Comparison of ENCODE assay signal across 8 mouse cellular contexts in genomic region chr16:8470132-8470531, GRCm38 (mm10). TPM values are rescaled to one million over a fixed set of nuclear protein-coding genes. Genes with fewer than 3 reads are reported as not detected.
DNase-seq lines count a peak whose midpoint lies in the region; ATAC-seq and TF ChIP-seq lines count a peak whose summit lies in the region.

No protein-coding gene starts in this region.

- TF ChIP-seq EP300 in liver, embryonic 14.5 days (IDR thresholded peaks at IDR 0.05; ENCODE audit: low read depth): no peak

- peak overlapping the region; percentile 85 for H3K4me3 ChIP-seq in erythroblast, embryonic 14.5 days (replicated peaks)
- H3K4me3 ChIP-seq in forebrain, embryonic 14.5 days (ENCODE audit: low read depth, low read length): peak overlapping the region; percentile 69
- peak overlapping the region in 1 of 2 experiments; percentile 61; a peak in 2 of 4 replicates for H3K4me3 ChIP-seq in liver, embryonic 14.5 days (ENCODE audit: insufficient read depth in 1 of 2, low read depth in 2 of 2, low read length in 2 of 2)

- H3K36me3 ChIP-seq in erythroblast, embryonic 14.5 days (ENCODE audit: control insufficient read depth): peaks cover 5% of the 10 kb centered on the region
- no peaks in the 10 kb centered on the region for H3K36me3 ChIP-seq in forebrain, embryonic 14.5 days (ENCODE audit: control insufficient read depth, insufficient read depth, low read length)
- H3K36me3 ChIP-seq in liver, embryonic 14.5 days (replicated peaks; ENCODE audit: control insufficient read depth, insufficient read depth, low read depth): no peaks in the 10 kb centered on the region

- no peak overlapping the region for H3K27ac ChIP-seq in forebrain, embryonic 14.5 days (ENCODE audit: low read depth, low read length)
- no peak overlapping the region for H3K27ac ChIP-seq in liver, embryonic 14.5 days

- TF ChIP-seq CTCF in liver, embryonic 14.5 days (IDR thresholded peaks at IDR 0.05; ENCODE audit: low read depth): no peak

- H3K9ac ChIP-seq in forebrain, embryonic 14.5 days (ENCODE audit: low read length): no peak overlapping the region; the same call in 1 of the 2 replicates
- H3K9ac ChIP-seq in liver, embryonic 14.5 days (replicated peaks): no peak overlapping the region

- H3K4me1 ChIP-seq in erythroblast, embryonic 14.5 days (ENCODE audit: control insufficient read depth): peaks cover 27% of the 10 kb centered on the region
- H3K4me1 ChIP-seq in forebrain, embryonic 14.5 days (ENCODE audit: control insufficient read depth, insufficient read depth, low read length): no peaks in the 10 kb centered on the region
- H3K4me1 ChIP-seq in liver, embryonic 14.5 days (replicated peaks; ENCODE audit: control insufficient read depth in 2 of 2, insufficient read depth in 2 of 2, low read length in 1 of 2): peaks cover 3 to 7% of the 10 kb centered on the region in 2 experiments; a peak in 3 of 4 replicates

- H3K9me3 ChIP-seq in erythroblast, embryonic 14.5 days (ENCODE audit: control insufficient read depth, low read length): no peaks in the 10 kb centered on the region
- no peaks in the 10 kb centered on the region for H3K9me3 ChIP-seq in forebrain, embryonic 14.5 days (replicated peaks; ENCODE audit: control insufficient read depth, low read length)
- no peaks in the 10 kb centered on the region for H3K9me3 ChIP-seq in liver, embryonic 14.5 days (ENCODE audit: control insufficient read depth, low read length)

- peak overlapping the region; percentile 77 for H3K4me2 ChIP-seq in forebrain, embryonic 14.5 days (ENCODE audit: low read length)
- H3K4me2 ChIP-seq in liver, embryonic 14.5 days (ENCODE audit: low read depth): peak overlapping the region; percentile 71

- WGBS in forebrain, embryonic 14.5 days: 88% methylated on average over 2 of the region's 2 CpGs
- WGBS in liver, embryonic 14.5 days (ENCODE audit: insufficient replicate concordance): 73% methylated on average over 2 of the region's 2 CpGs

- peak; percentile 8 for DNase-seq in 3T3-L1 (ENCODE audit: low read depth, low spot score)
- DNase-seq in forebrain, embryonic 14.5 days (ENCODE audit: low spot score): no peak
- peak in 1 of 3 experiments; percentile 1 for DNase-seq in liver, embryonic 14.5 days (ENCODE audit: low read depth in 3 of 3, low spot score in 3 of 3)
- no peak for DNase-seq in adrenal gland, postnatal 14 days
- DNase-seq in embryo, embryonic 10.5 days (ENCODE audit: low spot score): no peak

- H3K27me3 ChIP-seq in erythroblast, embryonic 14.5 days (ENCODE audit: control insufficient read depth): no peaks in the 10 kb centered on the region; the same call in 1 of the 2 replicates
- no peaks in the 10 kb centered on the region for H3K27me3 ChIP-seq in forebrain, embryonic 14.5 days (replicated peaks; ENCODE audit: control insufficient read depth, insufficient read depth, low read length)
- no peaks in the 10 kb centered on the region for H3K27me3 ChIP-seq in liver, embryonic 14.5 days (ENCODE audit: control insufficient read depth, insufficient read depth, low read length)

- no peak for ATAC-seq in erythroblast, adult 5-6 weeks (replicated peaks; ENCODE audit: low FRiP score, poor library complexity, severe bottlenecking)
- ATAC-seq in forebrain, embryonic 14.5 days: peak; percentile 74
- no peak for ATAC-seq in liver, embryonic 14.5 days (ENCODE audit: insufficient read depth)
- ATAC-seq in megakaryocyte progenitor cell, adult 5-6 weeks (replicated peaks; ENCODE audit: poor library complexity): no peak

RNA-seq across cellular contexts. Expression of gene Mettl22, which starts 0.5 kb away (rescaled TPM):
- polyA plus RNA-seq in erythroblast, embryonic 14.5 days (2012): 0.87 and 1.4 TPM in 2 replicates
- 3.7 and 3.8 TPM in 2 replicates for total RNA-seq in erythroblast, adult 5-6 weeks (2015; ENCODE audit: low replicate concordance)
- total RNA-seq in erythroblast, adult 5-6 weeks (2017; ENCODE audit: low replicate concordance): 0.56 and 12.9 TPM in 2 replicates
- polyA plus RNA-seq in forebrain, embryonic 14.5 days (2014; fragmentation: Nextera tagmentation; extraction: Ambion mirVana): 43.9 and 48.6 TPM in 2 replicates
- polyA plus RNA-seq in liver, embryonic 14.5 days (2012; rRNA removed): 6.0 and 9.0 TPM in 2 replicates
- polyA plus RNA-seq in liver, embryonic 14.5 days (2014; fragmentation: Nextera tagmentation; extraction: Ambion mirVana): 8.6 and 9.4 TPM in 2 replicates
- total RNA-seq in megakaryocyte progenitor cell, adult 5-6 weeks (2015): 12.7 and 19.2 TPM in 2 replicates
- 8.4 and 15.7 TPM in 2 replicates for total RNA-seq in megakaryocyte progenitor cell, adult 5-6 weeks (2017)
- total RNA-seq in adrenal gland, postnatal 14 days (2021): 18.8 and 21.0 TPM in 2 replicates

RNA-seq across cellular contexts. Expression of gene Abat, which starts 43.1 kb away (rescaled TPM):
- 0.06 and 0.21 TPM in 2 replicates for polyA plus RNA-seq in erythroblast, embryonic 14.5 days (2012)
- 2.5 TPM in 1 of 2 replicates, not detected in the other for total RNA-seq in erythroblast, adult 5-6 weeks (2015; ENCODE audit: low replicate concordance)
- total RNA-seq in erythroblast, adult 5-6 weeks (2017; ENCODE audit: low replicate concordance): 1.3 and 2.4 TPM in 2 replicates
- polyA plus RNA-seq in forebrain, embryonic 14.5 days (2014; fragmentation: Nextera tagmentation; extraction: Ambion mirVana): 34.9 and 36.0 TPM in 2 replicates
- 11.9 and 12.8 TPM in 2 replicates for polyA plus RNA-seq in liver, embryonic 14.5 days (2012; rRNA removed)
- 13.7 and 16.3 TPM in 2 replicates for polyA plus RNA-seq in liver, embryonic 14.5 days (2014; fragmentation: Nextera tagmentation; extraction: Ambion mirVana)
- not detected in 2 replicates for total RNA-seq in megakaryocyte progenitor cell, adult 5-6 weeks (2015)
- 0.03 and 0.21 TPM in 2 replicates for total RNA-seq in megakaryocyte progenitor cell, adult 5-6 weeks (2017)
- 27.5 and 49.6 TPM in 2 replicates for total RNA-seq in adrenal gland, postnatal 14 days (2021)

RNA-seq across cellular contexts. Expression of gene Tmem114, which starts 45.2 kb away (rescaled TPM):
- not detected in 2 replicates for polyA plus RNA-seq in erythroblast, embryonic 14.5 days (2012)
- total RNA-seq in erythroblast, adult 5-6 weeks (2015; ENCODE audit: low replicate concordance): not detected in 2 replicates
- total RNA-seq in erythroblast, adult 5-6 weeks (2017; ENCODE audit: low replicate concordance): not detected in 2 replicates
- not detected in 2 replicates for polyA plus RNA-seq in forebrain, embryonic 14.5 days (2014; fragmentation: Nextera tagmentation; extraction: Ambion mirVana)
- polyA plus RNA-seq in liver, embryonic 14.5 days (2012; rRNA removed): 0.02 TPM in 1 of 2 replicates, not detected in the other
- not detected in 2 replicates for polyA plus RNA-seq in liver, embryonic 14.5 days (2014; fragmentation: Nextera tagmentation; extraction: Ambion mirVana)
- 0.62 TPM in 1 of 2 replicates, not detected in the other for total RNA-seq in megakaryocyte progenitor cell, adult 5-6 weeks (2015)
- not detected in 2 replicates for total RNA-seq in megakaryocyte progenitor cell, adult 5-6 weeks (2017)
- total RNA-seq in adrenal gland, postnatal 14 days (2021): 0.26 TPM in 1 of 2 replicates, not detected in the other
